16 mouse cellular contexts compared by ENCODE assay signal in genomic region chr7:137629540-137629939, GRCm38 (mm10).
DNase-seq lines count a peak whose midpoint lies in the region; ATAC-seq and TF ChIP-seq lines count a peak whose summit lies in the region.
"Had no signal": no experiment of that assay in that cellular context is flagged by ENCODE, and none has a peak within 500 bp of the region (broad histone marks: within the 10 kb centered on the region; RNA-seq: fewer than 3 reads in every experiment).

No protein-coding gene starts in this region.

- DNase-seq in cerebellum, adult 11 months = peak; percentile 10
- DNase-seq in cerebellum, postnatal 4 days (ENCODE audit: low spot score in 2 of 2) = no peak
- peak; percentile 59 to 62 for DNase-seq in cerebellum, adult 2 months
- peak; percentile 68 for DNase-seq in layer of hippocampus, adult 9-10 months (ENCODE audit: low spot score)
- peak; percentile 43 to 68 for DNase-seq in right cerebral cortex, adult 2 months (ENCODE audit: low spot score in 2 of 2)
- DNase-seq in midbrain, postnatal 0 days (ENCODE audit: low spot score) = no peak
- no peak for DNase-seq in ovary, postnatal 14 days (ENCODE audit: low spot score)
- DNase-seq: gastrocnemius, postnatal 25 days; kidney, adult 11 months; kidney, postnatal 4 days; thymus, postnatal 25 days had no signal

- 21% methylated on average over 5 of the region's 5 CpGs for WGBS in cerebellum, adult 2 months
- 78% methylated on average over 5 of the region's 5 CpGs for WGBS in heart, embryonic 12.5 days
- 94% methylated on average over 5 of the region's 5 CpGs for WGBS in midbrain, postnatal 0 days

- H3K9me3 ChIP-seq in heart, embryonic 12.5 days (replicated peaks) = no peaks in the 10 kb centered on the region
- H3K9me3 ChIP-seq in midbrain, postnatal 0 days (ENCODE audit: low read length) = no peaks in the 10 kb centered on the region
- H3K9me3 ChIP-seq: limb, embryonic 15.5 days; midbrain, embryonic 10.5 days had no signal

- ATAC-seq in heart, embryonic 12.5 days (ENCODE audit: insufficient number of reproducible peaks, low FRiP score) = no peak
- ATAC-seq in midbrain, postnatal 0 days (ENCODE audit: low FRiP score) = no peak
- ATAC-seq: Patski had no signal

- no peak overlapping the region for H3K27ac ChIP-seq in cerebellum, adult 2 months (ENCODE audit: insufficient read depth, low read length)
- no peak overlapping the region for H3K27ac ChIP-seq in heart, embryonic 12.5 days (ENCODE audit: poor library complexity, severe bottlenecking)
- H3K27ac ChIP-seq in midbrain, postnatal 0 days (ENCODE audit: low read depth, low read length) = no peak overlapping the region
- H3K27ac ChIP-seq: limb, embryonic 15.5 days; midbrain, embryonic 10.5 days had no signal

- H3K4me2 ChIP-seq in heart, embryonic 12.5 days = no peak overlapping the region
- H3K4me2 ChIP-seq in midbrain, postnatal 0 days (ENCODE audit: low read depth, low read length, poor library complexity, severe bottlenecking) = no peak overlapping the region
- H3K4me2 ChIP-seq: heart, embryonic 11.5 days; limb, embryonic 15.5 days had no signal

- TF ChIP-seq POLR2A in cerebellum, adult 2 months (IDR thresholded peaks at IDR 0.05; ENCODE audit: borderline replicate concordance, insufficient read depth, low read length) = no peak

- no peak for TF ChIP-seq CTCF in cerebellum, adult 2 months (IDR thresholded peaks at IDR 0.05; ENCODE audit: borderline replicate concordance, insufficient read depth, low read depth, low read length)
- no peak for TF ChIP-seq CTCF in midbrain, postnatal 0 days (IDR thresholded peaks at IDR 0.05)

- peaks cover 11% of the 10 kb centered on the region; the same call in 1 of the 2 replicates for H3K4me1 ChIP-seq in cerebellum, adult 2 months (ENCODE audit: control insufficient read depth, insufficient read depth, low read length)
- H3K4me1 ChIP-seq in heart, embryonic 12.5 days (replicated peaks) = no peaks in the 10 kb centered on the region
- no peaks in the 10 kb centered on the region for H3K4me1 ChIP-seq in midbrain, postnatal 0 days (ENCODE audit: insufficient read depth, low read length)
- H3K4me1 ChIP-seq: limb, embryonic 15.5 days; midbrain, embryonic 10.5 days had no signal

- H3K36me3 ChIP-seq in heart, embryonic 12.5 days = no peaks in the 10 kb centered on the region
- H3K36me3 ChIP-seq in midbrain, postnatal 0 days (ENCODE audit: insufficient read depth, low read length) = no peaks in the 10 kb centered on the region
- H3K36me3 ChIP-seq: limb, embryonic 15.5 days; midbrain, embryonic 10.5 days had no signal

- no peak overlapping the region for H3K9ac ChIP-seq in heart, embryonic 12.5 days
- no peak overlapping the region for H3K9ac ChIP-seq in midbrain, postnatal 0 days (replicated peaks; ENCODE audit: low read length, poor library complexity, severe bottlenecking)
- H3K9ac ChIP-seq: limb, embryonic 15.5 days had no signal

- no peaks in the 10 kb centered on the region; the same call in 1 of the 2 replicates for H3K27me3 ChIP-seq in cerebellum, adult 2 months (ENCODE audit: control insufficient read depth, insufficient read depth, low read length)
- H3K27me3 ChIP-seq in heart, embryonic 12.5 days (replicated peaks) = no peaks in the 10 kb centered on the region
- H3K27me3 ChIP-seq in midbrain, postnatal 0 days (ENCODE audit: insufficient read depth, low read length) = no peaks in the 10 kb centered on the region
- H3K27me3 ChIP-seq: limb, embryonic 15.5 days; Patski had no signal

- no peak overlapping the region for H3K4me3 ChIP-seq in cerebellum, adult 2 months (replicated peaks; ENCODE audit: insufficient read depth, low read depth, low read length)
- no peak overlapping the region for H3K4me3 ChIP-seq in heart, embryonic 12.5 days
- no peak overlapping the region for H3K4me3 ChIP-seq in midbrain, postnatal 0 days (ENCODE audit: low read depth, low read length)
- H3K4me3 ChIP-seq: limb, embryonic 15.5 days; midbrain, embryonic 10.5 days had no signal

Comparison
In these comparisons a context has a peak if more than half of its experiments do, and no peak if none do; other contexts are left out.
1. DNase-seq: peak in cerebellum, adult 11 months (single experiment), cerebellum, adult 2 months (2 of 2), layer of hippocampus, adult 9-10 months (single experiment) and right cerebral cortex, adult 2 months (2 of 2); none in cerebellum, postnatal 4 days (0 of 2), midbrain, postnatal 0 days (single experiment) and ovary, postnatal 14 days (single experiment).